8 mouse cellular contexts compared by ENCODE assay signal in the genomic region with DNA sequence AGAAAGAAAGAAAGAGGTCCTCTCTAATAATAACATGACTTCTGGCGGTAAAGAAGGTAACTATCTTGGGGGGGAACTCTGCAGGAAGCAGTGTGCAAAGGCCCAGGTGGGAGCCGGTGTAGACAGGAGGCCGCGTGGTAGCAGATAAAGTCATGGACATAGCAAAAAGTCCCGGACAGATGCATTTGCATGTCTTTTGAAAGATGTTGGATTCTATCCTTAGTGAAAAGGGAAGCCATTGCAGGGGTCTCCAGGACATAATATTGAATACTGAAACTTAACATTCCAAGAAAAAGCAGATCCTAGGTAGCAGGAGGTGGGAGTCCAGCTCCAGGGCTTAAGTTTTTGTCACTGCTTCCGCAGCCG. TPM values are rescaled to one million over a fixed set of nuclear protein-coding genes. Genes with fewer than 3 reads are reported as not detected.
DNase-seq lines count a peak whose midpoint lies in the region; ATAC-seq and TF ChIP-seq lines count a peak whose summit lies in the region.

No protein-coding gene starts in this region.

- no peak for ATAC-seq in kidney, embryonic 16.5 days (ENCODE audit: low FRiP score, low TSS enrichment)
- ATAC-seq in hindbrain, embryonic 13.5 days (ENCODE audit: low FRiP score) = no peak
- no peak for ATAC-seq in midbrain, embryonic 14.5 days (ENCODE audit: low FRiP score, low TSS enrichment)

- peak overlapping the region; percentile 88 for H3K9ac ChIP-seq in kidney, embryonic 16.5 days (replicated peaks; ENCODE audit: low read length)
- H3K9ac ChIP-seq in hindbrain, embryonic 13.5 days = peak overlapping the region; percentile 87
- H3K9ac ChIP-seq in midbrain, embryonic 14.5 days (replicated peaks; ENCODE audit: low read length) = peak overlapping the region; percentile 86

- no peak for TF ChIP-seq CTCF in bone marrow macrophage, adult 2 months (IDR thresholded peaks at IDR 0.05; ENCODE audit: low read depth, low read length)

- H3K27ac ChIP-seq in kidney, embryonic 16.5 days (ENCODE audit: low read length) = peak overlapping the region; percentile 91
- H3K27ac ChIP-seq in bone marrow macrophage, adult 2 months (ENCODE audit: insufficient read depth, low read depth, low read length) = peak overlapping the region; percentile 60
- H3K27ac ChIP-seq in hindbrain, embryonic 13.5 days = peak overlapping the region; percentile 92
- H3K27ac ChIP-seq in midbrain, embryonic 14.5 days (replicated peaks; ENCODE audit: low read depth, low read length) = peak overlapping the region; percentile 84; the same call in 1 of the 2 replicates

- no peak for DNase-seq in kidney, postnatal 36 days
- no peak for DNase-seq in midbrain, embryonic 14.5 days
- no peak for DNase-seq in embryo, embryonic 9.5 days (ENCODE audit: extremely low spot score)
- no peak for DNase-seq in spleen, postnatal 4 days (ENCODE audit: low spot score in 2 of 2)
- no peak for DNase-seq in frontal cortex, postnatal 14 days (ENCODE audit: low spot score in 2 of 2)

- no peaks in the 10 kb centered on the region for H3K27me3 ChIP-seq in kidney, embryonic 16.5 days (ENCODE audit: insufficient read depth, low read length)
- no peaks in the 10 kb centered on the region for H3K27me3 ChIP-seq in hindbrain, embryonic 13.5 days
- no peaks in the 10 kb centered on the region for H3K27me3 ChIP-seq in midbrain, embryonic 14.5 days (ENCODE audit: control insufficient read depth, insufficient read depth, low read length)

- H3K4me1 ChIP-seq in kidney, embryonic 16.5 days (ENCODE audit: insufficient read depth, low read length) = peaks cover 13% of the 10 kb centered on the region
- peaks cover 37% of the 10 kb centered on the region for H3K4me1 ChIP-seq in bone marrow macrophage, adult 2 months (ENCODE audit: control insufficient read depth, insufficient read depth, low read length)
- peaks cover 24% of the 10 kb centered on the region for H3K4me1 ChIP-seq in hindbrain, embryonic 13.5 days (replicated peaks)
- H3K4me1 ChIP-seq in midbrain, embryonic 14.5 days (ENCODE audit: control insufficient read depth, insufficient read depth, low read length) = peaks cover 10% of the 10 kb centered on the region

- TF ChIP-seq POLR2A in bone marrow macrophage, adult 2 months (IDR thresholded peaks at IDR 0.05; ENCODE audit: borderline replicate concordance, low read depth, low read length) = no peak

- 34% methylated on average over 7 of the region's 7 CpGs for WGBS in kidney, embryonic 16.5 days
- WGBS in hindbrain, embryonic 13.5 days = 32% methylated on average over 7 of the region's 7 CpGs
- WGBS in midbrain, embryonic 14.5 days = 30% methylated on average over 7 of the region's 7 CpGs

- H3K4me2 ChIP-seq in kidney, embryonic 16.5 days (replicated peaks; ENCODE audit: low read depth, low read length) = peak overlapping the region; percentile 87
- H3K4me2 ChIP-seq in hindbrain, embryonic 13.5 days = peak overlapping the region; percentile 94
- H3K4me2 ChIP-seq in midbrain, embryonic 14.5 days (ENCODE audit: low read length) = peak overlapping the region; percentile 55

- H3K4me3 ChIP-seq in kidney, embryonic 16.5 days (ENCODE audit: low read length) = peak overlapping the region; percentile 79
- peak overlapping the region; percentile 97 for H3K4me3 ChIP-seq in bone marrow macrophage, adult 2 months (ENCODE audit: insufficient read depth, low read length)
- peak overlapping the region; percentile 86 for H3K4me3 ChIP-seq in hindbrain, embryonic 13.5 days
- peak overlapping the region; percentile 83 for H3K4me3 ChIP-seq in midbrain, embryonic 14.5 days (replicated peaks; ENCODE audit: low read depth, low read length)

- H3K36me3 ChIP-seq in kidney, embryonic 16.5 days (ENCODE audit: insufficient read depth, low read length) = peaks cover 14% of the 10 kb centered on the region; the same call in 1 of the 2 replicates
- H3K36me3 ChIP-seq in hindbrain, embryonic 13.5 days = peaks cover 24% of the 10 kb centered on the region
- peaks cover 14% of the 10 kb centered on the region for H3K36me3 ChIP-seq in midbrain, embryonic 14.5 days (ENCODE audit: control insufficient read depth, insufficient read depth, low read length)

- no peaks in the 10 kb centered on the region for H3K9me3 ChIP-seq in kidney, embryonic 16.5 days (ENCODE audit: low read length)
- no peaks in the 10 kb centered on the region for H3K9me3 ChIP-seq in hindbrain, embryonic 13.5 days
- no peaks in the 10 kb centered on the region for H3K9me3 ChIP-seq in midbrain, embryonic 14.5 days (ENCODE audit: control insufficient read depth, low read length)

RNA-seq across cellular contexts. Expression of a gene that starts 0.5 kb away (rescaled TPM):
- polyA plus RNA-seq in kidney, embryonic 16.5 days (2015; fragmentation: Nextera tagmentation; extraction: Ambion mirVana) = 76.5 and 78.8 TPM in 2 replicates
- 71.6 and 78.4 TPM in 2 replicates for polyA plus RNA-seq in bone marrow macrophage, adult 2 months (2012; ENCODE audit: insufficient read depth, insufficient read length, missing spikeins)
- polyA plus RNA-seq in hindbrain, embryonic 13.5 days (2015; fragmentation: Nextera tagmentation; extraction: Ambion mirVana) = 54.7 TPM in 2 replicates
- 51.9 and 53.3 TPM in 2 replicates for polyA plus RNA-seq in midbrain, embryonic 14.5 days (2014; fragmentation: Nextera tagmentation; extraction: Ambion mirVana)

RNA-seq across cellular contexts. Expression of a gene that starts 8.3 kb away (rescaled TPM):
- polyA plus RNA-seq in kidney, embryonic 16.5 days (2015; fragmentation: Nextera tagmentation; extraction: Ambion mirVana) = 0.36 and 0.89 TPM in 2 replicates
- polyA plus RNA-seq in bone marrow macrophage, adult 2 months (2012; ENCODE audit: insufficient read depth, insufficient read length, missing spikeins) = not detected in 2 replicates
- polyA plus RNA-seq in hindbrain, embryonic 13.5 days (2015; fragmentation: Nextera tagmentation; extraction: Ambion mirVana) = 0.14 and 0.22 TPM in 2 replicates
- polyA plus RNA-seq in midbrain, embryonic 14.5 days (2014; fragmentation: Nextera tagmentation; extraction: Ambion mirVana) = 0.09 TPM in 1 of 2 replicates, not detected in the other

RNA-seq across cellular contexts. Expression of a gene that starts 17.4 kb away (rescaled TPM):
- polyA plus RNA-seq in kidney, embryonic 16.5 days (2015; fragmentation: Nextera tagmentation; extraction: Ambion mirVana) = 31.4 and 33.6 TPM in 2 replicates
- polyA plus RNA-seq in bone marrow macrophage, adult 2 months (2012; ENCODE audit: insufficient read depth, insufficient read length, missing spikeins) = 15.6 and 17.9 TPM in 2 replicates
- 7.0 and 7.2 TPM in 2 replicates for polyA plus RNA-seq in hindbrain, embryonic 13.5 days (2015; fragmentation: Nextera tagmentation; extraction: Ambion mirVana)
- polyA plus RNA-seq in midbrain, embryonic 14.5 days (2014; fragmentation: Nextera tagmentation; extraction: Ambion mirVana) = 4.9 and 9.1 TPM in 2 replicates

RNA-seq across cellular contexts. Expression of a gene that starts 21.4 kb away (rescaled TPM):
- polyA plus RNA-seq in kidney, embryonic 16.5 days (2015; fragmentation: Nextera tagmentation; extraction: Ambion mirVana) = 31.9 and 35.4 TPM in 2 replicates
- polyA plus RNA-seq in bone marrow macrophage, adult 2 months (2012; ENCODE audit: insufficient read depth, insufficient read length, missing spikeins) = 29.8 and 30.4 TPM in 2 replicates
- 5.7 and 7.1 TPM in 2 replicates for polyA plus RNA-seq in hindbrain, embryonic 13.5 days (2015; fragmentation: Nextera tagmentation; extraction: Ambion mirVana)
- 2.3 and 3.6 TPM in 2 replicates for polyA plus RNA-seq in midbrain, embryonic 14.5 days (2014; fragmentation: Nextera tagmentation; extraction: Ambion mirVana)

RNA-seq across cellular contexts. Expression of a gene that starts 47.0 kb away (rescaled TPM):
- polyA plus RNA-seq in kidney, embryonic 16.5 days (2015; fragmentation: Nextera tagmentation; extraction: Ambion mirVana) = 1.4 and 1.9 TPM in 2 replicates
- polyA plus RNA-seq in bone marrow macrophage, adult 2 months (2012; ENCODE audit: insufficient read depth, insufficient read length, missing spikeins) = 32.3 and 35.8 TPM in 2 replicates
- polyA plus RNA-seq in hindbrain, embryonic 13.5 days (2015; fragmentation: Nextera tagmentation; extraction: Ambion mirVana) = 0.45 and 1.5 TPM in 2 replicates
- polyA plus RNA-seq in midbrain, embryonic 14.5 days (2014; fragmentation: Nextera tagmentation; extraction: Ambion mirVana) = 0.57 and 0.78 TPM in 2 replicates
